Mouse (Mus musculus): ENCODE data around the gene Brd7.

GRCm38 (mm10) chr8:88330816-88331215 lies 31.2 kb downstream of the Brd7 start:
- TF ChIP-seq POLR2A (IDR thresholded peaks at IDR 0.05; ENCODE audit: borderline replicate concordance, extremely low read depth, low read depth, low read length) (no peak), CTCF (IDR thresholded peaks at IDR 0.05; ENCODE audit: insufficient read depth, low read length) (no peak)
